Mouse (Mus musculus): ENCODE data around the gene Phf11d. TPM values are rescaled to one million over a fixed set of nuclear protein-coding genes. Genes with fewer than 3 reads are reported as not detected.

Phf11d gene
- polyA plus RNA-seq (2014; fragmentation: Illumina TruSeq; extraction: RNeasy Lipid Tissue Mini Kit (QIAGEN cat#74804); ENCODE audit: low read depth, low replicate concordance): 19.5 TPM

GRCm38 (mm10) chr14:59365244-59365644, at the start of gene Phf11d:
Gene Phf11d (minus strand): TSS chr14:59365470.

GRCm38 (mm10) chr14:59395281-59395680, 30.0 kb upstream of the Phf11d start, which contains the start of gene Phf11c:
Gene Phf11c (minus strand): TSS chr14:59395381.

GRCm38 (mm10) chr14:59341189-59341588, 24.1 kb downstream of the Phf11d start, which contains the start of gene Phf11b:
Gene Phf11b (minus strand): TSS chr14:59341351.

Other genes with a start within 250 kb of the Phf11d start
- gene 1700129C05Rik, start 222.6 kb downstream of the Phf11d start, polyA plus RNA-seq (2014; fragmentation: Illumina TruSeq; extraction: RNeasy Lipid Tissue Mini Kit (QIAGEN cat#74804); ENCODE audit: low read depth, low replicate concordance): not detected
- gene Gm5142, start 186.7 kb downstream of the Phf11d start, polyA plus RNA-seq (2014; fragmentation: Illumina TruSeq; extraction: RNeasy Lipid Tissue Mini Kit (QIAGEN cat#74804); ENCODE audit: low read depth, low replicate concordance): not detected
- gene Rcbtb1, start 164.3 kb downstream of the Phf11d start, polyA plus RNA-seq (2014; fragmentation: Illumina TruSeq; extraction: RNeasy Lipid Tissue Mini Kit (QIAGEN cat#74804); ENCODE audit: low read depth, low replicate concordance): 65.4 TPM
- gene Gm6904, start 105.3 kb downstream of the Phf11d start, polyA plus RNA-seq (2014; fragmentation: Illumina TruSeq; extraction: RNeasy Lipid Tissue Mini Kit (QIAGEN cat#74804); ENCODE audit: low read depth, low replicate concordance): not detected
- 0.76 TPM for gene Phf11a, start 67.9 kb downstream of the Phf11d start, polyA plus RNA-seq (2014; fragmentation: Illumina TruSeq; extraction: RNeasy Lipid Tissue Mini Kit (QIAGEN cat#74804); ENCODE audit: low read depth, low replicate concordance)
- 12.0 TPM for gene Phf11b, start 24.1 kb downstream of the Phf11d start, polyA plus RNA-seq (2014; fragmentation: Illumina TruSeq; extraction: RNeasy Lipid Tissue Mini Kit (QIAGEN cat#74804); ENCODE audit: low read depth, low replicate concordance)
- 1.2 TPM for gene Phf11c, start 29.9 kb upstream of the Phf11d start, polyA plus RNA-seq (2014; fragmentation: Illumina TruSeq; extraction: RNeasy Lipid Tissue Mini Kit (QIAGEN cat#74804); ENCODE audit: low read depth, low replicate concordance)
- gene Setdb2, start 75.4 kb upstream of the Phf11d start, polyA plus RNA-seq (2014; fragmentation: Illumina TruSeq; extraction: RNeasy Lipid Tissue Mini Kit (QIAGEN cat#74804); ENCODE audit: low read depth, low replicate concordance): 14.2 TPM
- 119 TPM for gene Cab39l, start 75.5 kb upstream of the Phf11d start, polyA plus RNA-seq (2014; fragmentation: Illumina TruSeq; extraction: RNeasy Lipid Tissue Mini Kit (QIAGEN cat#74804); ENCODE audit: low read depth, low replicate concordance)
- gene Cdadc1, start 232.5 kb upstream of the Phf11d start, polyA plus RNA-seq (2014; fragmentation: Illumina TruSeq; extraction: RNeasy Lipid Tissue Mini Kit (QIAGEN cat#74804); ENCODE audit: low read depth, low replicate concordance): 121 TPM